Mouse (Mus musculus): Measurements from ENCODE around the gene Safb. TPM values are rescaled to one million over a fixed set of nuclear protein-coding genes. Genes with fewer than 3 reads are reported as not detected.
"Not testable (repeated sequence)": the region's sequence is repeated elsewhere in the genome, so short reads cannot be mapped to it uniquely, and the experiment has no call there.

The Safb gene
- total RNA-seq, 2 experiments from 2014 or later = 96.9 to 117 TPM

DNA sequence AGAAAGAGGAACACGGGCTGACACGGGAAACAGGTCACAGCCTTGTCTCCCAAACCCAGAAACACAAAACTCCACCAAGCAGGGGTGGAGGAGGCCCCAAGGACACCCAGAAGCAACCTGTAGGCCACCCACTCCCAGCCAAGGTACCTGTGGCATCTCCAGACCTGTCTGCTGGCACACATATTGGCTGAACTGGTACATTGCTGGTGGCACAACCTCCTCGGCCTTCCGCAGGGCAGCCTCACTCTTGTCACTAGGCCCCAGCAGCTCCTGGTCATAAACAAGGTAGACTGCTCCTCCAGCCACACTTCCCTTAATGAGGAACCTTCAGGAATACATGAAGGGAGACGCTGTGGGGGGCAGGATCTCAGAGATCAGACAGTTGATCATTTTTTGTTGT lies 24.1 kb downstream of the Safb start:
- DNase-seq (ENCODE audit: low spot score in 2 of 2) = no peak

DNA sequence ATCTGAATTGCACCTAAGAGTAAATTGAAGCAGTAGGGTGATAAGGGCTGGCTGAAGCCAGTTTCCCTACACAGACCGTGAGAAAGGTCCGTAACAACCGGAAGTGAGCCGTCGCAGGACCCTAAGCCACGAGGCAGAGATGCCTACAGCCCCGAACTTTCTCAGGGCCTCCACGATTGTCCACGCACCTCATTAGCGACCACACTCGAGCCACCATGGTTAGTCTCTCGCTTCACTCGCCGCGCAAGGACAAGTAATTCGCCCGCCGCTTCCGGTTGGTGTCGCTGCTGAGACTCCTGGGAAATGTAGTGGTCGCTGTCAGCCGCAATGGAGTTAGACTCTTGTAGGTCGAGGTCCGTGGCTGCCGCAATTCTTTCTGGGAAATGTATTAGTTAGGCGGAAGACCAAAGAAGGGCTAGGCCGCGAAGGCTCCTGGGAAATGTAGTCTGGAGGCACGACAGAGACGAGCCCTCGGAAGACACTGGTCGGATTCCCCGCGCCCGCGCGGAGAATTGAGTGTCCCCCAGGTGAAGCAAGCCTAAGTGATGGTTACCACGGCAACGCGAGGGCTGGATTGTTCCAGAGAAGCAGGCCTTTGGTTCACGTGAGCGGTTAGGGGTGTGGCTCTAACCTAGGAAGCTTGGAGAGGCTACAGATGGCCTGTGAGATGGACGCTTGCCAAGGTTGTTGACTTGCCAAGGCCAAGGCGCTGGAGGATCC lies 25.0 kb downstream of the Safb start, which contains the start of gene 2410015M20Rik:
TSS of gene 2410015M20Rik (minus strand) at position 320 of the 720 bp plus-strand sequence.
- peak; percentile 77 to 91 for DNase-seq (ENCODE audit: low spot score in 2 of 2)

DNA sequence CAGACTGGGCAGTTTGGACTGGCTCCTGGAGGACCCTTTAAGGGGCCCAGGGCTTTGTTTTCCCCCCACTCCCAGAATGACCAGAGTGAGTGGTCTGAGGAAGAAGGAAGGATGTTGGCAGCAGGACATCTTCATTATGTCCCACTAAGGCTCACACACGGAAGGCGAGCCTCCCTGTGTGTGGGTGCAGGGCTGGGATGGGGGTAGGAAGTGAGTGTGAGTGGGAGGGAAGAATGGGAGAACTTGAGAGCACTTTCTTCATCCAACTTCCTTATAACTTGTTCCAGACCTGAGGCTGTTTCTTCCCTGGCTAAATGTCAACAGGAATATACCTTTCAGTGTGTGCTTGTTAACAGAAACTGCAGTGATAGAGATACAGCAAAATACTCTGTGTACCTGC lies 26.7 kb downstream of the Safb start:
- no peak for DNase-seq (ENCODE audit: low spot score in 2 of 2)

DNA sequence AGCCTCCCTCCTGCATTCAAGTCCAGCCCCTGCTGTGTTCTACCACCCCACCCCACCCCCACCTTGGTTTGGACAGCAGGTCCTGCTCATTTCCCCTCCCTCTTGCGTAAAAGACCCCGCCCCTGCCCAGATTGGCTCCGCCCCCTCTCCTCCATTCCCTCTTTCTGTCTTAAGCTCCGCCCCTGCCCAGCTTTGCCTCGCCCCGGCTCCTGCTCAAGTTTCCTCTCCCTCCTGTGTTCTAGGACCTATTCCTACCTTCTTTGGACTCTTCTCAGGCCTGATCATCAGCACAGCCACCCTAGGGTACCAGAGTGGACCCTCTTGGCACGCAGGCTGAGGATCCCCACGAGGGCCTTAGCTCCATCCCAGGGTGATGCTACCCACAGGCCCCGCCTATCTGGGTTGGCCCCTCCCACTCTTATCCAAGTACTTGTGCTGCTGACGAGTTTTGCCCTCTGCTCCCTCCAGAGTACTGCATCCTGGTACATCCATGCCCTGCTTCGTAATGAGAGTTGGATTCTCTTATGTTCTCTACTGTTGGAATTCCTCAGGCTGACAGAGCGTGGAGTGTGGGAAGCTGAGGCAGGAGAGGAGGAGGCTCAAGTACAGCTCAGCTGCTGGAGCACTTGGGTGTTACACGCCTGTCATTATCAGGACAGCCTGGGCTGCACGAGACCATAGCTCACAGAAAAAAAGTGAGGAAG lies 27.4 kb downstream of the Safb start:
- no peak for DNase-seq (ENCODE audit: low spot score in 2 of 2)

DNA sequence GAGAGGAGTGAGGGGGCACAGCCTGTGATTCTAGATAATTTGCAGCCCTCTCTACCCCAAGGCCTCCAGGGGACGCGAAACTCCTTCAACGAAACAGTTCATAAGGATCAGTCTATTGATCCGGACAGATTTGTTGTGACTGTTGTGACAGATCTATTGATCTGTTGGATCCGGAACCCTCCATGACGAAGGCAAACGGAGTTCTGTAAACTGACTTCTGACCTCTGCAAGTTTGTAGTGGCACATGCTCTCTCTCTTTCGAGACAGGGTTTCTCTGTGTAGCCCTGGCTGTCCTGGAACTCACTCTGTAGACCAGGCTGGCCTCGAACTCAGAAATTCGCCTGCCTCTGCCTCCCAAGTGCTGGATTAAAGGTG lies 27.9 kb downstream of the Safb start:
- DNase-seq (ENCODE audit: low spot score in 2 of 2) = not testable (repeated sequence)

DNA sequence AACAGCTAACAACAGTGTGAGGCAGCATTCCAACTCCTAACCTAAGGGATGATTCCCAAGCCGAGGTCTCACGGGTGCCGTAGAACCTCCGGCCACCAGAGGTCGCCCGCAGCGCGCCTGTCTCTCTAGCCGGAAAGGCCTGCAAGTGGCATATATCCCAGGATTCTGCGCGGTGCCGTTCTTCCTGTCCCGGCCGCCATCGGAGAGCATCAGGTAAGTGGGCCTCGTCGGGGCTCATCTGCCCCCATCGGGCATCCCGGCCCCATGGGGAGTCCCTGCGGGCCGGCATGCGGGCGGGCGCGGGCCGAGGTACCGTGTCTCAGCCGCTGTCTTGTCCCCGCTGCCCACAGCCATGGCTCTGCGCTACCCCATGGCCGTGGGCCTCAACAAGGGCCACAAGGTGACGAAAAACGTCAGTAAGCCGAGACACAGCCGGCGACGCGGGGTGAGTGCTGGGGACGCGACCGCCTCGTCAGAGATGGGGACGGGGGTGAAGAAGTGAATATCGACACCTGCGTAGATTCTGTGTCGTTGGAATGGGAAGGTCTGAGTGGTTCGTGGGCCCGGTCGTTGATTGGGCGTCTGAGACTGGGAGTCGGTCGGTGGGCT lies 28.7 kb downstream of the Safb start, which contains the start of gene Rpl36:
TSS of gene Rpl36 (plus strand) at position 181 of the 609 bp plus-strand sequence.
- peak; percentile 90 to 94 for DNase-seq (ENCODE audit: low spot score in 2 of 2)

DNA sequence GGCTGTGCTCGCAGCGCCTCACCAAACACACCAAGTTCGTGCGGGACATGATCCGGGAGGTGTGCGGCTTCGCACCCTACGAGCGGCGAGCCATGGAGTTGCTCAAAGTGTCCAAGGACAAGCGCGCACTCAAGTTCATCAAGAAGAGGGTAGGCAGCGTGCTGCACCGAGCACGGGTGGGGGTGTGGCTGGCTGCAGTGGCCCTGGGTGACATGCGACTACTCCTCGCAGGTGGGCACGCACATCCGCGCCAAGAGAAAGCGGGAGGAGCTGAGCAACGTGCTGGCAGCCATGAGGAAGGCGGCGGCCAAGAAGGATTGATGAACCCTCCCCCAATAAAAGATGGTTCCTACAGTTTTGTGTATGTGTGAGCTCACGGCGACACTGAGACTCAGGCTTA lies 29.3 kb downstream of the Safb start:
- DNase-seq (ENCODE audit: low spot score in 2 of 2) = not testable (repeated sequence)

DNA sequence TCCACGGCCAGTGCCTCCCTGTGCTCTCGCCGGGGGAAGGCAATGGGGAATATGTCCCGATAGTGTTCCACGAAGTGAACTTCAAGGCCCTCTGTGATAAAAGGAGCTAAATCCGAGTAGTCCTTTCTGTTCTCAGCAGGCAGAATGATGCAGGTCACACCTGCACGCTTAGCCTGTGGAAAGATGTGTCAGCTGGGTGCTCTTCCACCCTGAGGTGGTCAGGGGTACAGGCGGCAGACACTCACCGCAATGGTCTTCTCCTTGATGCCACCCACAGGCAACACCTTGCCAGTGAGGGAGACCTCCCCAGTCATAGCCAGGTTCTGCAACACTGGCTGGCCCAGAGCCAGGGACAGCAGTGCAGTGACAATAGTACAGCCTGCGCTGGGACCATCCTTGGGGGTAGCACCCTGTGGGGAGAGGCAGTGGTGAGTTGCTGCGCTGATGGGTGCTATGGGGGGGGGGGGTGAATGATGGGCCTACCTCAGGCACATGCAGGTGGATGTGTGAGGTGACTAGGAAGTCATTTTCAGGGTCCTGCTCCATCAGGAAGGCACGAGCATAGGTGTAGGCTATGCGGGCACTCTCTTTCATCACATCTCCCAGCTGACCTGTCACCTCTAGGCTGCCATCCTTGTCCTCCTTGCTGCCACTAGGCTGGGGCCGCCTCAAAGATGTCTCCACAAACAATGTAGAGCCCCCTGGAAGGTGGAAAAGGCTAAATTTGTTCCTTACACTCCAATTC lies 29.9 kb downstream of the Safb start:
- no peak for DNase-seq (ENCODE audit: low spot score in 2 of 2)

DNA sequence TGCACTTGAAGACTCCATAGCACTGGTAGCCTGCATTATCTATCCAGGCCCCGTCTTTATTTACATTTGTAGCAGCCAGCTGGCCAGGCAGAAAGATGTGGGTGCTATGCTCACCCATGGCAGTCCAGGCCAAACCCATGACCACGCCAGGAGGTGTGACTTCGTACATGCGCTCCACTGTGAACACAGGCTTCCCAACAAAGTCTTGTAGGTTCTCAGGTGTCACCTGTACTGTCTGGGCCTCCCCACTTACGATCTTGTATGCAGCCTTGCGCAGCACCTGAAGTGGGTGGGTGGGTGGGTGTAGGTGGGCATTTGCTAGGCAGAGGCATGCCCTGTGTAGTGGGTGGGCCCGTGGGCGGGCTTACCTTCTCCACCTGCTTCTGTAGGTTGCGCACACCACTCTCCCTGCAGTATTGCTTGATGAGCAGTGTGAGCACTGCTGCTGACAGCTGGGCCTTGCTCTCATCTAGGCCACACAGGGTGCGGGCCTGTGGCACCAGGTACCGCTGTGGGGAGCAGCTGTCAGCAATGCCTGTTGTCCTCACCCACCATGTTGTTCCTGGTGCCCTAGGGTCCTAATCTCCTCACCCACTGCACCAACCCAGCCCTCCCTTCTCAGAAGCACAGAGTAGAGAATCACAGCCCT lies 30.6 kb downstream of the Safb start:
- DNase-seq (ENCODE audit: low spot score in 2 of 2) = no peak

DNA sequence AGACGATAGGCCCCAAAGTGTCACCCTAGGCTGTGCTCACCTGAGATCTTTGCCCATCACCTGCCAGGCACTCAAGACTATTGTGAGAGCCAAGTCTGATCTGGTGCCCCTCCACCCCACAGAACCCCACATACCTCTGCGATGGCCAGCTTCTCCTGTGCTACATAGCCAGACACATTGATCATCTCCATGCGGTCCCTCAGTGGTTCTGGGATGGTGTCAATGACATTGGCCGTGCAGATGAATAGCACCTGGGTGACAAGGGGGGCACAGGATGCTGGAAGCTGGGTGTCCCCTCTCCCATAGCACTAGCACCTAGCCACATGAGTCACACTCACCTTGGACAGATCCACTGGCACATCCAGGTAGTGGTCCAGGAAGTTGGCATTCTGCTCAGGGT lies 31.2 kb downstream of the Safb start:
- DNase-seq (ENCODE audit: low spot score in 2 of 2) = no peak

DNA sequence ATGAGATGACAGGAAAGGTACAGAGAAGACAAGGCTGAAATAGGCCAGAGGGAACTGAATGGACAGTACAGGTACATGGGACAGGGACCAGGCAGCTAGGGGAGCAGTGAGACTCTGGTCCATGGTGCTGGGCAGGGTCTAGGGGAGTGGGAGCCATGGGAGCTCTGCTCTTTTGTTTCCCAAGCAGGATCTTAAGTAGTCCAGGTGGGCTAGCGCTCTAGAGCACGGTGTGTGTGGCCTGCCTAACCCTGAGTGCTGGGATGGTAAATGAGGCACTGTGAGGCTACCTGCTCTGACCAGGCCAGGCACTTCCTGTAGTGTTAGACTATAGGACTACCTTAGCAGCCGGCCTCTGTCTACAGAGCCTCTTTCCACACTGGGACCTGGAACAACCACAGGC lies 32.1 kb downstream of the Safb start:
- DNase-seq (ENCODE audit: low spot score in 2 of 2) = no peak

DNA sequence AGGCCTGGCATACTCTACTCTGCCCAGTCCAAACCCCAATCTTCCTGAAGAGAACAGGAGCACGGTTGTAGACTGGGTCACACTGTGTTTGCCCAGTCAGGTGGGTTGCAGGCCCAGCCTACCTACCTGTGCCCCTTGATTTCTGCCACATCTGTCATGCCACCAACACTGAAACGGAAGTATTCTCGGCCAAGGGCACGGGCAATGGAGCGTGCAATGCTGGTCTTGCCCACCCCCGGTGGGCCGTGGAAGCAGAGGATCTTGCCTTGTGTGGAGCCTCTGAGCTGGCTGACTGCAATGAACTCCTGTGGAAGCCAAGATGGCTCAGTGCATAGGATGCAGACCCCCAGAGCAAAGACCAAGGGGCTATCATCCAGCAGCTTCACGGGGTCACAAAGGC lies 33.0 kb downstream of the Safb start:
- DNase-seq (ENCODE audit: low spot score in 2 of 2) = no peak

DNA sequence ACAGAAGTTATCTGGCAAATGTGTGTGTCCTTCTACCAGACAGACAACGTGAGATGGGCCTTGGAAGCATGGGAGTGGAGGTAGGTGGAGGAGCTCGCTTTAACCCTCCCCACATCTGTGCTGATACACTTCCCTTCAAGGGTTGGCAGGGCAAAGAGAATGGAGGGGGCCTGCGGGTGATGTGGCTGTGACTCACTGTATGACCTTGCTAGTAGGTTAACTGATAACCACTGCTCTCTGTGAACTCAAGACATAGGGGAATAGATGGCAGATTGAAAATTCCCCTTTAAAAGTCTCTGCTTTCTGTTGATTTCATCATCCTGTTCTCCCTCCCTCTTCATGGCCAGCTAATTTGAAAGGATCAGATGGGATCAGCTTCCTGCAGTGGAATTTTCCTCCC lies 40.9 kb downstream of the Safb start:
- no peak for DNase-seq (ENCODE audit: low spot score in 2 of 2)

DNA sequence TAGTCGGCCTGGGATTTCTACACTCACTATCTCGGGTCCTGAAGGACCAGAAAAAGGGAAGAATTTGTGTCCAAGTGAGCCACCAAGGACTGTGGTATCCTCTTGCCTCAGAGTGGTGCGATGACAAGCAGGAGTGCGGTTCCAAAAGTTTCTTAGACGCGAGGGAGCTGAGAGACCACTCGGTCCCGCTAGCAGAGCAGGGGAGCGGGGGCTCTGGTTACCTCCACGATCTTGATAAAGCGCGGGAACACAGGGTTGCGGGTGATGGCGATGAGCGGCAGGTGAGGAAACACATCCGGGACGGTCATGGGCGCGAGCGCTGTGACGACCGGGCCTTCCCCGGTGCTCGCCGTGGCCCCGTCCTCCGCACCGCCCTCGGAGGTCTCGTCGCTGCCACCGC lies 41.6 kb downstream of the Safb start:
- DNase-seq (ENCODE audit: low spot score in 2 of 2) = no peak

DNA sequence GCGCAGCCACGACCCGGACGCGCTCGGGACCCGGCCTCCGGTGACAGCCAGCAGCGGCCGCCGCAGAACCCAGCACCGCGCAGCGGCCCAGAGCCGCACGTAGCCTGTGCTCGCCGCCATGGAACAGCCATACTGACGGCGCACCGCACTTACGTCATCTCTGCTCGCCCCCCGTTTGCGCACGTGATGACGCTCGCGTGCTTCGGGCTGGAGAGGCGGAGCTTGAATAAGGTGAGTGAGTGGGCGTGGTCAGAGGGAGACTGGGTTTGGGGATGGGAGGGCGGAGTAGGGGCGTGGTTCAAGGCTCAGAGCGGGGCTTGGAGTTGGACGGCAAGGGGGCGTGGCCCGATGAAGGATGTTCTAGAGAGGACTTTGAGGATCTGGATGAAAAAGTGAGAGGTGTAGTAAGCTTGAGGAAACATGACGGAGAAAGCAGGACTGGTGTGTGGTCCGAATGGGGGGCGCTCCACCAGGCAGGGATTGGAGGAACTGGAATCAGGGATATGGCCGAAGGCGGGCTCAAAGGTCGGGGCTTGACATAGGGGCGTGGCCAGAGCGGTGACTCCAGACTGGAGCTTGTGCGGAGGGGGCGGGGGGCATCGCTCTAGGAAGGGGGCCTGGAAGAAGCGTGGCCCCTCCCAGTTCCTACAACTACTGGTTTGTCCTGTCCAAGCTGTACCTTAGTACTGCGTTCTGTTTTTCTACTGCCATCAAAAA lies 42.3 kb downstream of the Safb start, which contains the start of gene Lonp1:
TSS of gene Lonp1 (minus strand) at position 134 of the 717 bp plus-strand sequence.
- peak; percentile 77 to 93 for DNase-seq (ENCODE audit: low spot score in 2 of 2)

DNA sequence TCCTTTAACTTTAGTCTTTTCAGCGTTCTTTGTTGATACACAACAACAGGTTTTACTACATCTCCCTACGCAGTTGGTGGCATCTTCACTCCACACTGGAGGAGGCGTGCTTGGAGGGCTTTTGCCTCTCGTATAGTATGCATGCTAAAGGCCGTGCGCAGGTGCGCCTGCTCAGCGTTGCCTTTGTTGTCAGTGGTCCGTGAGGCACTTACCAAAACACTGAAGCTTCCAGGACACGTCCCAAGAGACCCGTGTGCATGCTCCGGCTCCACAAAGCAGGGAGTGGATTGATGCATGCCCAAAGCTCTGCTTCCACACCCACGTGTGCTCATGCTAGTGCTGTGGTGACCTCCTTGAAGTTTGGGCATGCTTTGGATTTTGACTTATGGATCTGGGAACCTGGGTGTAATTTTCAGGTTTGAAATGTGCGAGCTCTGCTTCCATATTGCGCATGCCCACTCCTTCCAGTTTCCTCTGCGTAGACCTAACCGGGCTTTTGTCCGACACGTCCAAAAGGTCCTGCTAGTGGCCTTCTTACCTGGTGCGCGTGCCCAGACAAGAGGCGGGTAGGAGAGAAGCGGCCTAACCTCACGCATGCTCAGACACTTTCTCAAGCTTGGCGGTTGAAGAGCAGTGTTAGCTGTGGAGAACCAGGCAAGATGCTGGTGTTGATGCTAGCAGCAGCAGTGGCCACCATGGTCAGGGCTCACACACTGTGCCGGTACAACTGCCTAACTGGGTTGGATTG lies 43.1 kb downstream of the Safb start, which contains the start of gene Catsperd:
TSS of gene Catsperd (plus strand) at position 614 of the 748 bp plus-strand sequence.
- DNase-seq (ENCODE audit: low spot score in 2 of 2) = no peak

DNA sequence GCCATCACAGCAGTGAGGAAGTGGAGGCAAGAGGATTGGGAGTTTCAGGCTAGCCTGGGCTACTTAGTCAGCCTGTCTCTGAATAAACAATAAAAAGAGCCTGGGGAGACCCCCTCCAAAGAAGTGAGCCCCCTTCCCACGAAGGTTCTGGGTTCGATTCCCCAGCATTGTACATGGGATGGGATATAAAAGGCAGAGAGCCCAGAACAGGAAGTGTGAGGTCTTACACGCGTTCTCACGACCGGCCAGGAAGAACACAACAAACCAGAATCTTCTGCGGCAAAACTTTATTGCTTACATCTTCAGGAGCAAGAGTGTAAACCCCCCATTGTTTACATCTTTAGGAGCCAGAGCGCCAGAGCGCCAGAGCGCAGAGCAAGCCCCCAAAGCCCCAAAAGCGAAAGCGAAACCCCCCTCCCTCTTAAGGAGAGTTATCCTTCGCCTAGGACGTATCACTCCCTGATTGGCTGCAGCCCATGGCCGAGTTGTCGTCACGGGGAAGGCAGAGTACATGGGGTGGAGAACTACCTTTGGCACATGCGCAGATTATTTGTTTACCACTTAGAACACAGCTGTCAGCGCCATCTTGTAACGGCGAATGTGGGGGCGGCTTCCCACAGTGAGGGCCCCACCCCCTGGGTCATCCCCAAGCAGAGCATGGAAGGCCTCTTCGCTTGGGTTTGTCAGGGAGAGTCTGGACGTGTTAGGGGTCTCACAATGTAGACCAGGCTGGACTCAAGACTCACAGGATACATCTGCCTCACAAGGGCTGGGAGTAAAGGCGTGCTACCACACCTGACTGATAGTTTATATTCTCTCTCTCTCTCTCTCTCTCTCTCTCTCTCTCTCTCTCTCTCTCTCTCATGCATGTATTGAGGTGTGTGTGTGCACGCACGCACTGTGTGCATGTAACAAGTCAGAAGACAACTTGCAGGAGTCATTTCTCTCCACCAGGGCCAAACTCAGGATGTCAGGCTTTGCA lies 45.5 kb downstream of the Safb start:
- DNase-seq (ENCODE audit: low spot score in 2 of 2) = not testable (repeated sequence)

DNA sequence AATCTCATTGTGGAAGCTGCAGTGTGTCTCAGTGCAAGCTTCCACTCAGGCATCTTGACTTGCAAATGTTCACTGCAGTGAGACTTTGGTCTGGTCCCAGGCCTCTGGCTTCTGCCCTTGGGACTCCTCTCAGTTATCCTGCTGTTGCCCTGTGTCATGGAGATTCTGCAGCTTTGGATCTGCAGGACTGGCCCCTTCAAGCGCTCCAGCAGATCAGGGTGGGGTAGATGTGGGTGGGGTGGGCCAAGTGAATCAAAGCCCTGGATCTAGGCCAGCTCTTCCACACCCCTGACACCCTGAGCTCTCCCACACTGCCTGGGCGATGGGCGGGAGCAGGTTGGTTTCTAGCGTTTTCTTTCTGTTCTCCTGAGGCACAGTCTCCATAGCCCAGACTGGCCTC lies 47.2 kb downstream of the Safb start:
- DNase-seq (ENCODE audit: low spot score in 2 of 2) = no peak
